Mouse (Mus musculus) stomach, postnatal 0 days (tissue): ENCODE results near the gene Ccdc136.

Experiments
- CTCF ChIP-seq: IDR thresholded peaks from 2 replicates; pipeline ENCODE4 v1.5.1; 2016; ENCODE audit warnings: antibody characterized with exemption, low read depth, mild to moderate bottlenecking, moderate library complexity
- EP300 ChIP-seq: optimal IDR thresholded peaks from 2 replicates; pipeline ENCODE3; 2016; ENCODE audit warnings: antibody characterized with exemption

- TF ChIP-seq CTCF (peak; percentile 14; the same call in 1 of the 2 replicates), EP300 (no peak)
Measured at GRCm38 (mm10) chr6:29430681-29431420, 34.7 kb downstream of the Ccdc136 start.
